Mouse (Mus musculus) thymus, adult 2 months (tissue): ENCODE data around the gene Thada.

Experiments
- CTCF ChIP-seq: fragments of 200-500 bp; IDR thresholded peaks from 2 replicates; pipeline ENCODE4 v1.5.1; 2012; ENCODE audit warnings: mild to moderate bottlenecking, control low read depth, low read length, moderate library complexity, borderline replicate concordance; ENCODE audit not compliant: control insufficient read depth, poor library complexity, insufficient read depth; ENCODE audit errors: extremely low read depth
- POLR2A ChIP-seq: fragments of 200-500 bp; IDR thresholded peaks from 2 replicates; pipeline ENCODE4 v1.6.1; 2012; ENCODE audit warnings: mild to moderate bottlenecking, low read length, control low read depth, moderate library complexity; ENCODE audit not compliant: control insufficient read depth, poor library complexity, insufficient read depth; ENCODE audit errors: extremely low read depth

DNA sequence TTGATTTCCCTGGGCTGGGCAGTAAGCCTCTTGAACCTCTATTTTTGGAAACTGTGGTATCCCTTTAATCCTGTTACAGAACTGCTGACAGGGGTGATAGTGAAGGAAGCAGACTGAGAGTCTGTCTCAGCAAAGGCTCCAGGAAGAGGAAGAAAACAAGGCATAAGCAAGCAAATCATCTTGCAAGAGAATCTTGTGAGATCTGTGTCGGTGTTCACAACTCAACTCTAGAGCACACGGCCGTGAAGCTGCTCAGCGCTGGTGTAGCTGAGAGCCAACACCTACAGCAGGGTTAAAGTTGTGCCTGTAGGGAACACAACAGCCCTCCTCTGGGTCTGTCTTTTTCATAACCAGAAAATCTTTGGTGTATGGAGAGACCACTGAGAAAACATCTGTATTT lies 172.8 kb downstream of the Thada start:
- TF ChIP-seq CTCF: no peak
- no peak for TF ChIP-seq POLR2A
